Mouse (Mus musculus): Measurements from ENCODE around the gene Set.

GRCm38 (mm10) chr2:30112564-30112963 lies 55.4 kb downstream of the Set start:
- TF ChIP-seq EP300 (IDR thresholded peaks at IDR 0.05; ENCODE audit: insufficient read depth, low read depth, low read length): no peak
- TF ChIP-seq POLR2A (IDR thresholded peaks at IDR 0.05; ENCODE audit: insufficient read depth, low read length): no peak
- TF ChIP-seq CTCF (IDR thresholded peaks at IDR 0.05; ENCODE audit: low read depth, low read length): no peak
